Mouse (Mus musculus): Measurements from ENCODE around the gene Setd7.

- no peak for TF ChIP-seq CTCF (IDR thresholded peaks at IDR 0.05; ENCODE audit: low read depth)
- TF ChIP-seq EP300 (IDR thresholded peaks at IDR 0.05; ENCODE audit: low read depth) = no peak
Observed at GRCm38 (mm10) chr3:51482781-51483180, 77.9 kb downstream of the Setd7 start.

Data from liver, postnatal 0 days (tissue).